Mouse (Mus musculus) stomach, postnatal 0 days (tissue): ENCODE measurements around the gene Txnrd2.

Experiments
- CTCF ChIP-seq: IDR thresholded peaks from 2 replicates; pipeline ENCODE4 v1.5.1; 2016; ENCODE audit warnings: antibody characterized with exemption, low read depth, mild to moderate bottlenecking, moderate library complexity
- EP300 ChIP-seq: optimal IDR thresholded peaks from 2 replicates; pipeline ENCODE3; 2016; ENCODE audit warnings: antibody characterized with exemption

DNA sequence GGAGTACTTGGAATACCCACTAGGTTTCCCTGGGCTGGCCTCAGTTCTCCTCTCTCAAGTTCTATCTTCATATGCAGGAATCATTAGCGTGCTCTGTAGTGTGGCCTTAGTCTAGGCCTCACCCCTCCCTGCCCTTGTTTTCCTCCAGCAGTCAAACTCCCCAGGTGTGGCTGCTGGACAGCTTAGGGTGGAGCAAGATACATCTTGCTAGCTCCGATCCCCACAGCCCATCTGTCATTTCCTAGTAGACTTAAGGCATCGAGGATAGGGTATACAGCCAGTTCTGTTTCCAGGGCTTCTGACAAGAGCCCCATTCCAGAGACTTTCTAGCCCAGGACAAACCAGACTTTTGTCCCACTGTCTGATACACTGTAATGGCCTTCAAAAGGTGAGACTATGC, 34.5 kb upstream of the Txnrd2 start:
- TF ChIP-seq CTCF (no peak), EP300 (no peak)
